Mouse (Mus musculus) kidney, postnatal 36 days (tissue): ENCODE results near the gene Gm4450.
"Not testable (repeated sequence)": the region's sequence is repeated elsewhere in the genome, so short reads cannot be mapped to it uniquely, and the experiment has no call there.

ENCODE experiments used
- DNase-seq, 2 experiments: peaks; one replicate each; pipeline ENCODE4 v3.0.0; 2021 to 2022; ENCODE audit warnings: mixed read lengths in 2 of 2

The Gm4450 gene

DNA sequence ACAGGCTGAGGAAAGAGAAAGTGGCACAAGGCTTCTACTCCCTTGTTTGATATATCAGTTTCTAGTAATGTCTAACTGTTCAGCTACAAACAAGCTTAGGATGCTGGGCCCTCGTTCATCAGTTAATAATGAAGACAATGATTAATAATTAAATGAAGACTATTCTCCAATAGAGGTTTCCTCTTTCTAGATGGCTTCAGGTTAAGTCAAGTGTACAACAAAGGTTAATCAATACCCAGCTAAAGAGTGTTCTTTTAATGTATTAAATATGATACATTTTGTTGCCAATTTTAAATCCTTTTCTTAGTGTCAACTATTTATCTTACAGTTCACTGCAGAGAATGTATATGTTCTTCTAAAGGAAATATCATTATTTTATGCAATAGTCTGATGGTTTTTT, at the start of gene Gm4450:
TSS of gene Gm4450 (minus strand) at position 101 of the 400 bp plus-strand sequence.
- not testable (repeated sequence) for DNase-seq

- not testable (repeated sequence) for DNase-seq
These were observed 40.5 kb upstream of the Gm4450 start for GRCm38 (mm10) chr3:98497401-98497800.

DNA sequence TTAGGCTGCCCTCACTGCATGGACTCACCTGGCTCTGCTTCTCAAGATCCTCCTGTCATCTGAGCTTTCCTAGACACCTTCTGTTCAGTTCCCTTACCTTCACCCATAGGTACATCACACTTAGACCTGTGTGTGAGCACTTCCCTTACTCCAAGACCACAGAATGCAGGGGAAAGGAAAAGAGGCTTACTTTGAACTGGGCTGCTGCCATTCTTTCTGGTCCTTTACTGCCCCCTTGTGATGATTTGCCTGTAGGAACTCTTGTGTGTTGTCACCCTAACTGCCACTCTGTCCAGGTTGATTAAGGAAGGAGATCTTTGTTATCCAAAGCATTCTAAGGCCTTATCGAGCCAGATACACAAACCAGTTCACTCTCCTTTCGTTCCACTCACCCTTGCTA, 39.8 kb upstream of the Gm4450 start:
- not testable (repeated sequence) for DNase-seq

- not testable (repeated sequence) for DNase-seq
These were observed 38.1 kb upstream of the Gm4450 start for GRCm38 (mm10) chr3:98495055-98495454.

GRCm38 (mm10) chr3:98494184-98494583, 37.3 kb upstream of the Gm4450 start:
- DNase-seq: not testable (repeated sequence)

GRCm38 (mm10) chr3:98471499-98471898, 14.6 kb upstream of the Gm4450 start:
- not testable (repeated sequence) for DNase-seq

- not testable (repeated sequence) for DNase-seq
These were observed 14.1 kb upstream of the Gm4450 start for GRCm38 (mm10) chr3:98471057-98471456.

DNA sequence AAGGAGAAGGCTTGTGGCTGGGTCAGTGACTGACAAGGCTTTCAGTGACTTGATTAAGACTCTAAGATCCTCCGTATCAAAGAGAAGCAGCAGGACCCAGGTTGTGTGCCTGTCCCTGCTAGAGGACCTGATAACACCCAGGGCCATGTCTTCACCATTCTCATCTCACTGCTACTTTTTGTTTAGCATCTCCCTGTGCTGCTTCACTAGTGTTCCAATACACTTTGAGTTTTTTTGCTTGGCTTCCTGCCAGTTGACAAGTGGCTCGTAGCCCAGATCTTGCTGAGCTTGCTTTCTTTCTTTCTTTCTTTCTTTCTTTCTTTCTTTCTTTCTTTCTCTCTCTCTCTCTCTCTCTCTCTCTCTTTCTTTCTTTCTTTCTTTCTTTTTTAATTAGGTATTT, 12.4 kb upstream of the Gm4450 start:
- DNase-seq: not testable (repeated sequence)

- DNase-seq: not testable (repeated sequence)
These were observed 3.1 kb downstream of the Gm4450 start for GRCm38 (mm10) chr3:98453786-98454185.

GRCm38 (mm10) chr3:98443924-98444323, 13.0 kb downstream of the Gm4450 start:
- not testable (repeated sequence) for DNase-seq

DNA sequence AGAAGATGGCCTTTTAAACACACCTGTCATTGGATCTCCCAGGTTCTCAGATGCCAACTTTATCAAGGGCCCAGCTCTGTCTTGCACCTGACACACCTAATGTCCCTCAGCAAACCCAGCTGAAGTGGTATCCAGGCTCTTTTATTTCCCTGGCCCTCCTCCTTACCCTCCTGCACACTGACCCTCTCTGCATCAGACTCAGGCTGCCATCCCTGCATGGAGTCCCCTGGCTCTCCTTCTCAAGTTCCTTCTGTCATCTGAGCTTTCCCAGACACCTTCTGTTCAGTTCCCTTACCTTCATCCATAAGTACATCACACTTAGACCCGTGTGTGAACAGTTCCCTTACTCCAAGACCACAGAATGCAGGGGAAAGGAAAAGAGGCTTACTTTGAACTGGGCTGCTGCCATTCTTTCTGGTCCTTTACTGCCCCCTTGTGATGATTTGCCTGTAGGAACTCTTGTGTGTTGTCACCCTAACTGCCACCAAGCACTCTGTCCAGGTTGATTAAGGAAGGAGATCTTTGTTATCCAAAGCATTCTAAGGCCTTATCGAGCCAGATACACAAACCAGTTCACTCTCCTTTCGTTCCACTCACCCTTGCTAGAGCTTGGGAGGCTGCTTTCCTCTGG, 13.7 kb downstream of the Gm4450 start:
- DNase-seq: peak in 1 of 2 experiments; percentile 23

DNA sequence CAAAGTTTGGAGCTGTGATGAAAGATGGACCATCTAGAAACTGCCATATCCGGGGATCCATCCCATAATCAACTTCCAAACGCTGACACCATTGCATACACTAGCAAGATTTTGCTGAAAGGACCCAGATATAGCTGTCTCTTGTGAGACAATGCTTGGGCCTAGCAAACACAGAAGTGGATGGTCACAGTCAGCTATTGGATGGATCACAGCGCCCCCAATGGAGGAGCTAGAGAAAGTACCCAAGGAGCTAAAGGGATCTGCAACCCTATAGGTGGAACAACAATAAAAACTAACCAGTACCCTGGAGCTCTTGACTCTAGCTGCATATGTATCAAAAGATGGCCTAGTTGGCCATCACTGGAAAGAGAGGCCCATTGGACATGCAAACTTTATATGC, 14.7 kb downstream of the Gm4450 start:
- DNase-seq: not testable (repeated sequence)

DNA sequence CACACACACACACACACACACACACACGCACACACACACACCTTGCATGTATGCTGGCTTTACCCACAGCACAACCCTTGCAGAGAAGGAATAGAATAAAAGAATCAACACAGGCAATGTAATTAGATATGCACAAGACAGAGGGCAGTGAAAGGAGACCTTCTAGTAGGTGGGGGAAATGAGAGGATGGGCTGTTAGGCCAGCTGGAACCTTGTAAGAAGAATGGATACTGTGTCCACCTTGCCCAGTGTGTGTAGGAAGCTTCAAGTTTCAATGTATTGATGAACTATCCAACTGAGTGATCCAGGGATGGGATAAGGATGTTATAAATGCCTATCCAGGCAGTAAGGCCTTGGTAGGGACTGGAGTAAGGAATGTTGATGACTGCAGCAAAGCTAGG, 21.9 kb downstream of the Gm4450 start:
- DNase-seq: no peak

- peak in 1 of 2 experiments; percentile 30 for DNase-seq
These were observed 22.7 kb downstream of the Gm4450 start for GRCm38 (mm10) chr3:98434088-98434816.

- no peak for DNase-seq
These were observed 27.9 kb downstream of the Gm4450 start for GRCm38 (mm10) chr3:98428928-98429525.

DNA sequence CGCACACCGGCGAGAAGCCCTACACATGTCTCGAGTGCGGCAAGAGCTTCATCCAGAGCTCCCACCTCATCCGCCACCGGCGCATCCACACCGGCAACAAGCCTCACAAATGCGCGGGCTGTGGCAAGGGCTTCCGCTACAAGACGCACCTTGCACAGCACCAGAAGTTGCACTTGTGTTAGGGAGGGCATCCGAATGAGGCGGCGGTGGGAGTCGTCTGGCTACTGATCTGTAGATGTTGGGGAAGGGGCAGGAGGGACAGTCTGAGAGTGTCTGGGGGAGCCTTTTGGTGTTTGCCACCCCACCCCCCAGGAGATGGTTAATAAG, 28.5 kb downstream of the Gm4450 start:
- DNase-seq: no peak

GRCm38 (mm10) chr3:98427600-98428448, 29.1 kb downstream of the Gm4450 start:
- peak; percentile 78 to 86 for DNase-seq

GRCm38 (mm10) chr3:98427260-98427599, 29.7 kb downstream of the Gm4450 start:
- peak in 1 of 2 experiments; percentile 33 for DNase-seq

GRCm38 (mm10) chr3:98426749-98427148, 30.2 kb downstream of the Gm4450 start:
- DNase-seq: peak; percentile 37 to 38

DNA sequence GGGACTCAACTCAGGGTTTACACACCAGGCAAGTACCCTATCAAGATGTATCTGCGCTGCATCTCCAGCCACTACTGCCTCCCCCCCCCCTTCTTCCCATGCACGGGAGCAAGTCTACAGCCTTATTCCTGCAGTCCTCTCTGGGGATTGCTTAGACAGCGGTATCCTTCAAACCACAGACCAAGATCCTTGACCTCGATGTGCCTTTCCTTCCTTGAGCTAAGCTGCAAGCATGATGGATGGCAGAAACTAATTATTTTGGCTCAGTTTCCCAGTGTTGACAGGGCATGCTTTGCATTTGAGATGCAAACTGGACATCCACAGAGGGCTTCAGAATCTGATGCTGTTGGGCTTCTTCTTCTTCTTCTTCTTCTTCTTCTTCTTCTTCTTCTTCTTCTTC, 34.0 kb downstream of the Gm4450 start:
- peak in 1 of 2 experiments; percentile 29 for DNase-seq

DNA sequence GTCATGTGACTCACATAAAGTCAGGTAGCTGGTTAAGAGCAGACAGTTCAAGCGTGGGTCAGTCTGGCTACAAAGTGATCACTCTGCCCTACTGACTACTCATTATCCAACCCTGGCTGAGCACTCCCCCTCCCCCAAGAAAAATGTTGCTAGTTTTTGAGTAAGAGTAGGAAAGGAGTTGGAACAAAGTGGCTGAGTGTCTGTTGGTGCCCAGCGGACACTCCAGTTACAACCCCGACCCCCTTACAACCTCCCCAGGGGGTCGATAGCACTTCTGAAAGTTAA, 37.2 kb downstream of the Gm4450 start:
- peak; percentile 72 to 90 for DNase-seq

- peak; percentile 55 to 63 for DNase-seq
These were observed 37.7 kb downstream of the Gm4450 start for GRCm38 (mm10) chr3:98418991-98419785.
